Mouse (Mus musculus) neural tube, embryonic 10.5 days (tissue): ENCODE data around the gene Spata33.
A peak's percentile ranks its signal among the peaks of the same experiment; 100 is the strongest.
"Not testable (repeated sequence)": the region's sequence is repeated elsewhere in the genome, so short reads cannot be mapped to it uniquely, and the experiment has no call there.

ENCODE experiments used
- DNase-seq: peaks from one replicate; pipeline ENCODE4 v3.0.0-alpha.2; 2017; ENCODE audit warnings: low spot score; ENCODE audit errors: extremely low spot score

Spata33 gene

DNA sequence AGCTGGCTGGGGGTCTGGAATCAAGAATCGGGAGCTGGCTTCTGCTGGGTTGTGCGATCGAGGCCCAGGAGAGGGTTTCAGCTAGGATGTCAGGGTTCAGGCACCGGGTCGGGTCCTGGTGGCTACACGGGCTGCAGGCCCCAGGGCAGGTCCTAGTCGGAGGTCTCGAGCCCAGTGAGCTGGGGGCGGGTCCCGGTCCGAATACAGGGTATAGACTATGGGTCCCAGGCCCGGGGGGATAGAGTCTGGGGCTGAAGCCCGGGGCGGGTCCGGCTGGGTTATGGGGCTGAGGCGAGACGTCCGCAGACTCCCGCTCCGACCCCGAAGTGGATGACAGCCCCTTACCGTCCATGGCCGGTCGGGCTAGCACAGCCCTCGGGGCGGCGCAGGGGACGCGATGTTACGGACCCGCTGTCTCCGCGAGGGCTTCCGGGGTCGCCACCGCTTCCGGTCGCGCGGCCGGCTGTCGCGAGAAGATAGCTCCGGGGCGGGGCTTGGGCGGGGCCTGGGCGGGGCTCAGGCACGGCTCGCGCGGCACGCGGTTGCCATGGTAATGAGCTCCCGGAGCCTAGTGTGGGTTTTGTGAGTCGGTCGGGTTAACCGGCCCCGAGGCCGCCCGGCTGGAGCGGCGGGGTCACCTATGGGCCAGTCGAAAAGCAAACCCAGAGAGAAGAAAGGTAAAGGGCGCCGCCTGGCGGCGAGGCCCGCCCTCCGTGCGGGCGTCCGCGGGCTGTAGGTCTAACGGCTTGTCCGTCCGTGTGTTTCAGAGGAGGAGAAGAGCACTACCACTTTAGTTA is at the start of gene Spata33, which contains the start of gene Chmp1a:
Gene Spata33 (plus strand): TSS at position 512 of the 797 bp plus-strand sequence.
Gene Chmp1a (minus strand): TSS at position 443 of the 797 bp plus-strand sequence.
- peak; percentile 100 for DNase-seq

DNA sequence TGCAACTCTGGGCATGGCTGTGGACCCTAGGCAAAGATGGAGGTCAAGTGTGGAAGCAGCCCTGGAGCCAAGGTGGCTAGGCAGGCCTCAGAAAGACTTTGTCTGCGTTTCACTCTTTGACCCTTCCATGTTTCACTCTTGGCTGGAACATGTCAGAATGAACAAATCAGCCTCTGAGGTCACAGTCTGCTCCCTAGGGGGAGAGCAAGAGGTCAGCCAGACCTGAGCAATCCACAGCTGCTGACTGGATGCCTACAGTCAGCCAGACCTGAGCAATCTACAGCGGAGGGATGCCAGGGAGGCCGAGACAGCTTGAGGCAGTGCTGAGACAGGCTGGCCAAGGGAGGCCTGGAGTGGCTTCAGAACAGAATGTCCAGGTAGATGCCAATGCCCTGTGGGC is 31.2 kb upstream of the Spata33 start:
- DNase-seq: peak; percentile 49

DNA sequence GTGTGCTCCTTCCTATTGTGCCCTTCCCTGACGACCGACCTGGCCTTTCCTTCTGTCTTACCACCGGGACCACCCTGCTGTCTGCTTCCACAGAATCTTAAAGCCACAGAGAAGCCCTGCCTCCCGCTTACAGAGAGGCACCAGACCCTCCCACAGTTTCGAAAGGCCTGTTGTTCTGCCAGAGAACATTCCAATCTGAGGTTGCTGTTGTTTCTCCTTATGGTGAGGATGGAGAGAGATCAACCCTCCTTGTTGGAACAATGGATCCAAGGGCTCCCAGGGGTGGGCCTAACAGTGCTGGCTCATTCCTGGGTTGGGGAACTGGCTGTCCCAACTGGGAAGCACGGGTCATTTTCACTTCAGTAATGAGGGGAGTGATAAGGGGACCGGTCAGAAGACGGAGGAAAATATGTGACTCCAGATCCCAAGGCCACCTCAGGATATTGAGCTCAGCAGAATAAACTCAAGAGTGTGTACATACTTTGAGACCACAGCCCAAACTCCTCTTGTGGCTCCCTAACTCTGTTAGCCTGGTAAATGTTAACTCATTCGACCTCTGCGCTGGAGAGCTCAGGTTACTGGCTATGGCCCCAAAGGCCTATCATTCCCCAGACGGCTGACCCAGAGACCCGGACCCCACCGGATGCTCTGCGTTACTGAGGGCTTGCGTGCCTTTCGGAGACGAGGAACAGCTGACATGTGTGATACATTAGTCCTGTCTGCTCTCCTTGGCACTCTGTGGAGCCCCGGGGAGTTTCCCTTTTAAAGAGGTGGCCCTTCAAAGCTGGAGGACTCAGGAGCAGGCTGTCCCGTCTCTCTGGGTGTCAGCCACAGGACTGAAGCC is 26.8 kb upstream of the Spata33 start, which contains the start of gene Dpep1:
Gene Dpep1 (plus strand): TSS at position 677 of the 844 bp plus-strand sequence.
- DNase-seq: peak; percentile 44

DNA sequence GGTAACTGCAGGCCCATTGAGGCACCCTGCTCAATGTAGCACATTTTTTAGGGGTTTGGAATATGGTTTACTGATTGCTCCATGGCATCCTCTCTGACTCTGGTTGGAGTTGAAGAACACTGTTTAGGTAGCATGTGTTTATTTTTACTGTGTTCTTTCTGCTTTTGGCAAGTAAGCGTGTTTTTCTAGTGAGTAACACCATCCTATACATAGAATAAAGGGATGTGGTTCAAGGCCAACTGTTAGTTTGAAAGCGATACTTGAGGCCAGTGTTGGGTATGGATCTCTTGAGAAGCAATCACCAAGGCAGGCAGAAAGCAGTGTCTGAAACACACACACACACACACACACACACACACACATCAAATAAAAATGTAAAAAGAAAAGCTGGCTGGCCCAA is 24.6 kb upstream of the Spata33 start:
- DNase-seq: no peak

DNA sequence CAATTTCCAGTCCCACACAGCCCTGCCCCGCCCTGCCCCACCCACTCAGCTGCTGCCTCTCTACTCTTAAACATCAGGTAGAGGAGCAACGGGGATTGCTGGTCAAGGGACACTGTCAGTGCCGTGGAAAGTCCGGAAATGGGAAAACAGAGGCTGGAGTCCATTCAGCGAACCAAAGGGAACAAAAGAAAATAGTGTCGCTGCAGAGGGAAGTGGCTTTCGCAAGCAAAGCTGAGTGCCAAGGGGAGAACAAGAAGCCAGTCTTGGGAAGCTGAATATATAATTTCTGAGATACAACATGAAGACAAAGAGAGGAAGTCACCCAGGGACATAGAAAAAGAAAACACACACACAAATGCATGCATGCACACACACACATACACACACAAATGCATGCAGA is 23.8 kb upstream of the Spata33 start:
- DNase-seq: no peak

DNA sequence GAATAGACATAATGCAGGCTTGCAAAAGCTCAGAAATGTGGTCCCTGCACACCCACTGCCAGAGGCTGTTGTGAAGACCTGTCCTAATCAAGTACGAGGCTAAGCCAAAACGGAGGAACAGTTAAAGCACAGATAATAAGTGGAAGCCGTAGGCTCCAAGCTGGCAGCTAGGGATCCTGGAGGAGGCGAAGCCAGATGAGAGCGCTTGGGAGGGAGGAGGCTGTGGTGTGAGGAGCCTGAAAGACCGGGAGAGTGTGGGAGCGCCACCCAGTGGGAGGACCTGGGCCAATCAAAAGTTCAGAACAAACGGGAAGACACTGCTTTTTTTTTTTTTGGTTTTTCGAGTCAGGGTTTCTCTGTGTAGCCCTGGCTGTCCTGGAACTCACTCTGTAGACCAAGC is 22.0 kb upstream of the Spata33 start:
- DNase-seq: peak; percentile 71

DNA sequence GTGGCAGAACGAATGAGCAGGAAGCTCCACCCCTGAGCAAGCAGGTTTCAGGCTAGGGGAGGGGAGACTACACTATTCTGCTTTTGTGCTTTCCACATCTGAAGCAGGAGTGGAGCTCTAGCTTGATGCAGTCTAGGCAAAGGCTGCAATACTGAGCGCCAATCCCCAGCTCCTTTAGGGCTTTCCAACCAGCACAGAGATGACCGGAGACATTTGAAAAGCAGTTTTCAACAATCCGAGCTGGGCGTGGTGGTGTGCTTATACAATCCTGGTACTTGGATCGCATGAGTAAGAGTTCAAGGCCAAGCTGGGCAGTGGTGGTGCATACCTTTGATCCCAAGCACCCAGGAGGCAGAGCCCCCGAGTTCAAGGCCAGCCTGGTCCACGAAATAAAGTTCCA is 20.7 kb upstream of the Spata33 start:
- DNase-seq: no peak

DNA sequence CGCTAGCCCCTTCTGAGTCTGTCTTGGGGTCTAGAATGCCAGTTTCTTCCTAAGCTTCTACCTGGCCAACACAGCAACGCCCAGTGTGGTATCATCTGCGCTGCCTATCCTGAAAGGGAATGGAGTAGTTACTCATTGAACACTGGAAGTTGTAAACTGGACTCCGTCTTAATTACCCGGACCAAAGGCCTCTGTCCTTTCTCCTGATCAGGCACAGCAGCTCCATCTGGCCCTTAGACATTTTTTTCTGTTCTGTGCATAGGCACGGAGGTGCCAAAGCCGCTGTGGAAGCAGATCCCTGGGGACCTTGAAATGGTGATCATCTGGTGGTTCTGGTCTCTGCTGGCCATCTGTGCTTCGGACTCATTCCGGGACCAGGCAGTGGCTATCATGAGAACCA is 18.9 kb upstream of the Spata33 start:
- DNase-seq: no peak

DNA sequence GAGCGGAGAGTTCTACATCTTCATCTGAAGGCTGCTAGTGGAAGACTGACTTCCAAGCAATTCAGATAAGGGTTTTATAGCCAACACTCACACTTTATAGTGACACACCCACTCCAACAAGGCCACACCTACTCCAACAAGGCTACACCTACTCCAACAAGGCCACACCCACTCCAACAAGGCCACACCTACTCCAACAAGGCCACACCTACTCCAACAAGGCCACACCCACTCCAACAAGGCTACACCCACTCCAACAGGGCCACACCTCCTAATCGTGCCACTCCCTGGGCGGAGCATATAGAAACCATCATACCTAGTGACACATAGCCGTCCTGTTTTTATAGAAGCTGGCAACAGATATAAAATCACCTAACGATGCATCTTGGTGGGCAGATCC is 15.6 kb upstream of the Spata33 start:
- not testable (repeated sequence) for DNase-seq

DNA sequence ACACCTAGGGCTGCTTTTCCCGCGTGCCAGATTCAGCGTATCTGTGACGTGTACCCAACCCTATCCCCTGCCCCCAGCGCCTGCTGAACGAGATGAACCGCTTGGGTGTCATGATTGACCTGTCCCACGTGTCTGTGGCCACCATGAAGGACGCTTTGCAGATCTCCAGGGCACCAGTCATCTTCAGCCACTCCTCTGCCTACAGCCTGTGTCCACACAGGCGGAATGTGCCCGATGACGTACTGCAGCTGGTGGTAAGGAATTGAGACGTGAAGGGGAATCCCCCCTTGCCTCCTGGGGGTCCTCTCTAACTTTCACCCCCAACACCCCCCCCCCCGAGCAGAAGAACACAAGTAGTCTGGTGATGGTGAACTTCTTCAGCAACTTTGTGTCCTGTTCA is 12.8 kb upstream of the Spata33 start:
- no peak for DNase-seq

DNA sequence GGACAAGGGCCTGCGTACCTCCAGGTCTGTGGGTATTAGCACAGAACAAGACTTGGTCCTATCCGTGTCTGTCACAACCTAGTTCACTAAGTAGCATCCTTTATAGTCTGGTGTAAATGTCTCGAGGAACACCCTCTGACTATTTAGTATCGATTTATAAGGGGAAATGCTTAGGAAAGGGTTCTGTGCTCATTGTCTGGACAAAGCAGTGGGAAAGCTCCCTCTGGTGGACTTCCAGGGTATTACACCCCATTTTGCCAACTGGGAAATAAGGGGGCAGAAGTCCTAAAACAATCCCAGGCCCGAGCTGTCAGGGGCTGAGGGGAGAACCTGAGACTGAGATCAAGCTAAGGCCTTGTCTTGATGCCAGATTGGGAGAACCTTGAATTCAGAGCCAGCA is 10.3 kb upstream of the Spata33 start:
- peak; percentile 87 for DNase-seq

DNA sequence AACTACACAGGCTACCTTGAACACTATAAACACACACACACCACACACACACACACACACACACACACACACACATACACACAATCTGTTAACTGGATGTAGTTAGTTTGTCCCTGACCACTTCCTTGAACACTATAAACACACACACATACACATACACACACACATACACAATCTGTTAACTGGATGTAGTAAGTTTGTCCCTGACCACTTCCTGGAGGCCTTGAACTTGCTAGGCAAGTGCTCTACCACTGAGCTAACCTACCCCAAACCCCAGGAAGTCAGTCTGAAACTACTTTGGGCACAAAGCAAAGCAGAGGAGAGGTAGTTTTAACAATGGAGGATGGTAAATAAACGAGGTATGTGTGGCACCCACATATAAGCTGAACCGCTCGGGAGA is 9.1 kb upstream of the Spata33 start:
- DNase-seq: no peak

DNA sequence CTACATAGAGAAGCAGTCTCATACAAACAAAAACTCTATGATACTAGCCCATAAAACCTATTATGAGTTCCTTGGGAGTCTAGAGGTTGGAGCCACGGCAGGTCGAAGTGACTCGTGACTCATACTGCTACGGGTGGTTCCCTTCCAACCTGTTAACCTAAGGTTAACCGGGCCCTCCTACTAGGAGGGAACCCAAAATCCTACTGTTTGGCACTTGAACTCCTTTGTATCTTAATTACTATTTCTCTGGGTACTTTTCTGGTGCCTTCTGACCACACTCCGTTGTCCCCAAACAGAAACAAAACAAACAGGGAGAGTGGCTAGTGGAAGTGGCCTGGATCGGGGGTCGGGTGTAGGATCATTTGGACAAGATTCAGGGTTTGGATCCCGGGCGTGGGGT is 756 bp upstream of the Spata33 start:
- no peak for DNase-seq

DNA sequence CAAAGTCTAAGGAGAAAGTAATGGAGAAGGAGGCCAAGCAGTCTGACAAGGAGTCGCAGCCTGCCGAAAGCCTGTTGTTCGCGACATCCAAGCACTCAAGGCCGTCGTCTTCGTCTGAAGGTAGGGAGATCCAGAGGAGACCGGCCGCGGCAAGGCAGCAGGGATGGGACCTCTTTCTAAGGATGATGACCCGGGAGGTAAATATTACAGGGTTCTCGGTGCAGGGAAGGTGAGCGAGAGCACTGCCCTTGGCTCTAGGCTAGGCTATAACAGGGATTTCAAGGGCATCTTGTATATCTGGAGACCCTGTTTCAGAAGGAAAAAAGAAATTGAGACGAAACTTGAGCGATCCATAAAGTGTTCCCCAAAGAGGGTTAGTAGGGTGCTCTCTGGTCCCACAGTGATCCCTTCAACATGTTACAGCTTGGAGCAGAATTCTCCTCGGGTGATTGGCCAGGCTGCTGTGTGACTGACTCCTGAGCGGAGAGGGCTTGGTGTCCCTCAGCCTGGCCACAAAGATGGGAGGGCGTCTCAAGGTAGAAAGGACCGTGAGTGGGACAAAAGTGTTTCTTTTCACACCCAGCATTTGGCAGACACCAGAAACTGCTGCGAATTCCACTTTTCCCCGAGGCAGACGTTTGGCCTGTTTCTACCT is 613 bp downstream of the Spata33 start:
- no peak for DNase-seq

DNA sequence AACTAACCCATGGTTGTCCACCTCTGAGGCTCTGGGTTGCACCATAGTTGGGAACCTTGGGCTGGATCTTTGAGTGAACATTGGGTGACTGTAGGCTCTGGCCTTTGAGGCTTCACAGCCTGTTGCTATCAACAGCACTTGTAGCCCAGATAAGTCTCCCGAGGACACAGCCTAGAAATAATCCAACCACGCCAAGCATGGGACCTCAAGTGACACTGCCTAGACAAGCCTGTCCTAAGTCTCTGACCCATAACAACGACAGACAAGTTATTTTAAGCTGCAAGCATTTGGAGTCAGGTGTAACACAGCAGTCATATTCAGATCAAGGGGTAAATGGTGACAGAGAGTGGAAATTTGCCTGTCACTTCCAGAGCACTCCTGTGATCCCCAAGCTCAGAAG is 2.8 kb downstream of the Spata33 start:
- DNase-seq: no peak

DNA sequence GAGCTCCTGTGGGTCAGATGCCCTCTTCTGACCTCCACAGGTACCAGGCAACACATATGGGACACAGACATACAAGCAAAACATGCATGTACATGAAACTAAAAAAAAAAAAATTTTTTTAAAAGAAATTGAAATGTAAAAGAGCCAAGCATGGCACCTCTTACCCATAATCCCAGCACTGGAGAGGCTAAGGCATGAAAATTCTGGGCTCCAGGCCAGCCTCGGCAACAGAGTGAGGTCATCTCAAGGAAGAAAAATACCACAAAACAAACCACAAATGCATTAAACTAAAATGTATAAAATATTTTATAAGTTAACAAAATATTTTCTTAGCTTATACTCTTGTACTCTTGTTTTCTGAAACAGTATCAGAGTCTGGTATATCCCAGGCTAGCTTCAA is 8.3 kb downstream of the Spata33 start:
- DNase-seq: no peak

DNA sequence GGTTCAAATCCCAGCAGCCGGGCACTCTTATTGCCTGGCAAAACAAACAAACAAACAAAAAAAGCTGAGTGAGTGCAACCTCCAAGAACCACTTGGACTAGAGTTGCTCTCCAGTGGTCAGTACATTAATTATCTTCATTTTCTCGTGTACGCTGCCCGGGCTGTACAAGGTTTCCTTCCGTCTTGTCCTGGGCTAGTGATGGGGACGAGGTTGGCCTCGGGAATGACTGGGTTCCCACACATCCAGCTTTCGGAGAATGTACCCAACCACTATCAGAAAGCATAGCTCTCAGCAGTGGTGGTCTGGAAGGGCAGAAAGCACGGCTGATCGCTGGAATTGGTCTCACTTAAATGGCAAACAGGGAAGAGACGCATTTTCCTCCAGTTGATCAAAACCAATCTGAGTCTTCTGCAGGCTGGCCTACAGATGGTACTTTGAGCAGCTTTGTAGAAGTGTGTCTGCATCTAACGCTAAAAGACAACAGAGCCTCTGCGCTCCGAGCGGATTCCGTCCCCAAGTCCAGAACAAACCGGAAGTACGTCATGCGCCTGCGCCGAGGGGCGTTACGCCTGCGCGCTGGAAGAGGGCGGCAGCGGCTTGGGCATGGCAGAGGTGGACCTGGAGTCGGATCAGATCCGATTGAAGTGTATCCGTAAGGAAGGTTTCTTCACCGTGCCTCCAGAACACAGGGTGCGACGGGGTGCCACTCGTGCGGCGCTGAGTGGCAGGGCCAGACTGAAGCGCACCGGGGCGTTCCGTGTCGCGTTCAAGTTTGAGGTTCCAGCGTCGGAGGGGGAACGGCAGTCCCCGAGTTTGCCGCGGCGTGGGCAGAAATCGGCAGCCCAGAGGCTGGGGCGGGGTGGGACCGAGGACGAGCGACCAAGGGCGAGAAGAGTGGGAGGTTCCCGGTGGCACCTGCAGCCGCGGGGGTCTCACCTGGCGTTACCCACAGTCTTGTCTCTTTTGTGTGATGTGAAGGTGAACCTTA is 11.9 kb downstream of the Spata33 start, which contains the start of gene Cdk10:
Gene Cdk10 (plus strand): TSS at position 565 of the 989 bp plus-strand sequence.
- DNase-seq: peak; percentile 94

DNA sequence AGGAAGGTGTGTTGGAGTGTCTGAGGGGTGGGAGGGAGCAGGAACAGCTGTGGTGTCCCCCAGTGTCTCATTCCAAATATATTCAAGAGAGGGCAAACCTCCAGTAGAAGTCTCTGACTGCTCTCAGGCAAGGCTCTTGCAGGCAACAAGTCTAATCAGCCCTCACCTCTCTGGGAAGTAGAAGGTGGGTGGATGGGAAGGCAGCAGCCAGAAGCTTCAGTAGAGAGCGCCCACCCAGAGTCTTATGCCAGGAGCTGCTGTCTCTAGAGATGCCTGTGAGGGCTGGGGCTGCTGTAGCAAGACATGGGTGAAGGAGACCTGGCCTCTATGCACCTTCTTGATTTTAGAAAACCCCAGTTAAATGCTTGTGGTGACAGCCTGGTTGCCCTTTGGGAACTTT is 15.8 kb downstream of the Spata33 start:
- DNase-seq: no peak

DNA sequence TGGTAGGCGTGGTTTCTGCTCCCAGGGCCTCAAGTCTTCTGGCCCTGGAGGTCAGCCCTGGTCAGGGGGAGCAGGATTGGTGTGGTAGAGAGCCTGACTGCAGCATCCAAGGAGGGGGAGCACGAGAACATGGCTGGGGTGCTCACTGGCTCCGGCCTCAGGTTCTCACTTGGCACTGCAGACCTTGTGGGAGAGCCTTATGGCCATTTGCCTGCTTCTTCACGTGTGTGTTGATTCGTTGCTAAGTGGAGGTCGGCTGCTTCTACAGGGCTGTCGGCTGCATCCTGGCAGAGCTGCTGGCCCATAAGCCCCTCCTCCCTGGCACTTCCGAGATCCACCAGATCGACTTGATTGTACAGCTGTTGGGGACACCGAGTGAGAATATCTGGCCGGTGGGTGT is 17.7 kb downstream of the Spata33 start:
- DNase-seq: not testable (repeated sequence)

DNA sequence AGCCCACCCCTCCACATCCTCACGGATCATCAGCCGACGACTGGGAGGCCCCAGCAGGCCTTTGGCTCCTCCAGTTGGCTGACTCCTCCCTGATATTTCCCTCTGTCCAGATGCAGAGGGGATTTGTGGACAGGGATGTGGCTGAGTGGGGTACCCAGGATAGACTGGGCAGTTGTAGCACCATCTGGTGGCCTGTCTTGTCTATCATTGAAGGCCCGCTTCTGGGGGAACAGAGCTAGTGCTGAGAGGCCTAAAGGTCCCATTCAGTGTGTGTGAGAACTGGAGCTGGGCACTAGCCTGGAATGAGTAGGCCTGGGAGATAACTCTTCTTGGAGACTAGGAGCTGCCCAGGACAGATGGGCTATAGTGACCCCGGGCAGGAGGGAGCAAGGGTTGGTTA is 19.1 kb downstream of the Spata33 start:
- no peak for DNase-seq

DNA sequence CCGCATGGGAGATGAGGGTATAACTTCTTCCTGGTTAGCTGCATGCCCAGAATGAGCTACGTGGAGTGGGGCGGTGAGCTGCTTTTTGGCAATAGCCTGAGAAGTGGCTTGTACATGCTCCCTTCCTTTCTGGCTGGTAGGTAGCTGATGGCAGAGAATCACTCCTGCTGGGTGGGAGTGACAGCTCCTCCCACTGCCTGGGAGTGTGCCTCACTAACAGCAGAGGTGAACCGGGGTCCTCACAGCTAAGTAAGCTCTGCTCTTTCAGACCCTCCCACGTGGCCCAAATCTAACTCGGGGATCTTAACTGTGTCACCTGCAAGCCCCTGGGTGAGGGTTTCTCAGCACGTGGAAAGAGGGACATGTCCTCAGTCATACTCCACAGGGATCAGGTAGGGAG is 19.9 kb downstream of the Spata33 start:
- no peak for DNase-seq
